In the genomic region with DNA sequence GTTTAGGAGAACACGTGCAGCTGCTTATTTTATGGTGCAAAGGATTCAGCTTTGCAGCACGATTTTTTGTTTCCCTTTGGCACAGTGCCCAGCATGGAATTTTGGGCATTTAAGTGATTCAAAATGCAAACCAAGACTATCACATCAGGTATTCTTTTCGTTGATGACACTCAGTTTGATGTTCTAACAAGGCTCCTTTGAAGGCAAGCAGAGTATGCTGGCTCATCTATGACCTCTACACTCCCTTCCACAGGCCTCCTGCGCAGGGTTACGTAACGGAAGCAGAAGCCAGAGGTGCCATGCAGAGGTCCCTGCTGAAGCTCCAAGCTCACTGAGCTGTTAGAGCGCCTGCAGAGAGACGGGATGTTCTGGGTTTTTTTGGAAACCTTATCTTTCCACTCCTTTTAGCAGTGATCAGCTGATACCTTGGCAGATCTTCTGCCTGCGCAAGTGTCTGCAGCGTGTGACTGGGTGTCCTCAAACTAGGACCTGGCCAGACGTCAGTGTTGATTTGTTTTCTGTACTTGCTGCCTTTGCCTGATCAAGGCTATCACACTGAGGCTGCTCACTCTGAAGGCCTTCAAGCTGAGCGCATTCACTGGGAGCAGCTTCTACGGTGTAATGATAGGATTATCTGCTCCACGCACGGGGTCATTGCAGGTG, we compare ENCODE assay signal across 8 mouse cellular contexts. TPM values are rescaled to one million over a fixed set of nuclear protein-coding genes. Genes with fewer than 3 reads are reported as not detected.
DNase-seq lines count a peak whose midpoint lies in the region; ATAC-seq lines count a peak whose summit lies in the region.
"Had no signal": no experiment of that assay in that cellular context is flagged by ENCODE, and none has a peak within 500 bp of the region (broad histone marks: within the 10 kb centered on the region; RNA-seq: fewer than 3 reads in every experiment).

No protein-coding gene starts in this region.

- no peaks in the 10 kb centered on the region for H3K9me3 ChIP-seq in heart, embryonic 10.5 days
- no peaks in the 10 kb centered on the region for H3K9me3 ChIP-seq in hindbrain, embryonic 12.5 days (replicated peaks)
- H3K9me3 ChIP-seq: lung, embryonic 15.5 days had no signal

- H3K9ac ChIP-seq in hindbrain, embryonic 12.5 days = no peak overlapping the region
- H3K9ac ChIP-seq: lung, embryonic 15.5 days had no signal

- intact Hi-C loops in left cerebral cortex, postnatal 25 days (cut with DNase I) = loop anchor here (2.0 to 5.0 kb wide), 3 partner anchors 83 to 177 kb away; no protein-coding TSS in a partner anchor

- 47% methylated on average over 15 of the region's 15 CpGs for WGBS in heart, embryonic 10.5 days
- 83% methylated on average over 15 of the region's 15 CpGs for WGBS in hindbrain, embryonic 12.5 days

- ATAC-seq in hindbrain, embryonic 12.5 days (ENCODE audit: low FRiP score) = no peak

- H3K4me1 ChIP-seq in heart, embryonic 10.5 days = peaks cover 24% of the 10 kb centered on the region
- H3K4me1 ChIP-seq in hindbrain, embryonic 12.5 days = peaks cover 2% of the 10 kb centered on the region; the same call in 1 of the 2 replicates

- peak; percentile 60 for DNase-seq in spleen, adult 12 weeks (ENCODE audit: low spot score)
- no peak for DNase-seq in spleen, adult 18-20 months
- peak; percentile 43 to 49 for DNase-seq in cerebellum, adult 18-20 months
- DNase-seq in heart, embryonic 10.5 days (ENCODE audit: low spot score) = peak; percentile 85
- DNase-seq in left cerebral cortex, postnatal 25 days (ENCODE audit: low spot score in 2 of 2) = peak; percentile 71 to 76
- DNase-seq in spleen, postnatal 10 days (ENCODE audit: low spot score in 2 of 2) = peak; percentile 53 to 74

- no peaks in the 10 kb centered on the region for H3K27me3 ChIP-seq in heart, embryonic 10.5 days (ENCODE audit: insufficient read depth, poor library complexity, severe bottlenecking)
- no peaks in the 10 kb centered on the region for H3K27me3 ChIP-seq in hindbrain, embryonic 12.5 days
- H3K27me3 ChIP-seq: lung, embryonic 15.5 days had no signal

- 0 out of 2 replicates have a peak, but pooled peaks cover 5% of the 10 kb centered on the region for H3K36me3 ChIP-seq in heart, embryonic 10.5 days
- no peaks in the 10 kb centered on the region for H3K36me3 ChIP-seq in hindbrain, embryonic 12.5 days
- H3K36me3 ChIP-seq: lung, embryonic 15.5 days had no signal

- H3K4me2 ChIP-seq in hindbrain, embryonic 12.5 days (replicated peaks) = no peak overlapping the region
- H3K4me2 ChIP-seq: lung, embryonic 15.5 days had no signal

- H3K4me3 ChIP-seq in heart, embryonic 10.5 days = no peak overlapping the region
- no peak overlapping the region for H3K4me3 ChIP-seq in hindbrain, embryonic 12.5 days
- H3K4me3 ChIP-seq: lung, embryonic 15.5 days had no signal

- peak overlapping the region; percentile 65 for H3K27ac ChIP-seq in heart, embryonic 10.5 days
- no peak overlapping the region for H3K27ac ChIP-seq in hindbrain, embryonic 12.5 days
- H3K27ac ChIP-seq: lung, embryonic 15.5 days had no signal

RNA-seq across cellular contexts. Expression of a gene that starts 3.0 kb away (rescaled TPM):
- 14.2 and 15.9 TPM in 2 replicates for polyA plus RNA-seq in heart, embryonic 10.5 days (2016; fragmentation: Nextera tagmentation; extraction: Ambion mirVana)
- 10 to 100 TPM in 1 of 2 experiments, 1 to 10 TPM in 1; 8.5 to 11.8 TPM for total RNA-seq in left cerebral cortex, postnatal 25 days (2021)
- polyA plus RNA-seq in hindbrain, embryonic 12.5 days (2016; fragmentation: Nextera tagmentation; extraction: Ambion mirVana) = 18.4 and 19.9 TPM in 2 replicates

Comparison
In these comparisons a context has a peak if more than half of its experiments do, and no peak if none do; other contexts are left out.
1. DNase-seq: peak in spleen, adult 12 weeks (single experiment), cerebellum, adult 18-20 months (2 of 2), heart, embryonic 10.5 days (single experiment), left cerebral cortex, postnatal 25 days (2 of 2) and spleen, postnatal 10 days (2 of 2); none in spleen, adult 18-20 months (0 of 2).